Mouse (Mus musculus): ENCODE measurements at regions not wholly inside any gene's neighbourhood (a gene's known extent, or its start where the extent isn't known, plus 50 kb on each side); places are given as distances from the start of the nearest gene placed in this dataset.

- TF ChIP-seq CTCF (IDR thresholded peaks at IDR 0.05; ENCODE audit: borderline replicate concordance, insufficient read depth, low read length) (no peak), POLR2A (IDR thresholded peaks at IDR 0.05; ENCODE audit: low read depth, low read length) (no peak)
Observed at GRCm38 (mm10) chr15:96115196-96115595, 172.1 kb upstream of the Arid2 start.

All from embryonic fibroblast, embryonic 13.5 days (primary cell).